Mouse (Mus musculus): Measurements from ENCODE around the gene Tmem262.
A peak's percentile ranks its signal among the peaks of the same experiment; 100 is the strongest.

The Tmem262 gene

GRCm38 (mm10) chr19:6102169-6102853 is 22.5 kb downstream of the Tmem262 start:
- no peak for DNase-seq (ENCODE audit: low spot score)

GRCm38 (mm10) chr19:6104476-6104875 is 24.6 kb downstream of the Tmem262 start:
- DNase-seq (ENCODE audit: low spot score), result no peak

- DNase-seq (ENCODE audit: low spot score), result no peak
Measured at GRCm38 (mm10) chr19:6105586-6105985, 25.8 kb downstream of the Tmem262 start, which contains the start of gene Naaladl1. Naaladl1 (plus strand) TSS chr19:6105782.

GRCm38 (mm10) chr19:6113116-6113515 is 33.3 kb downstream of the Tmem262 start:
- DNase-seq (ENCODE audit: low spot score), result no peak

- no peak for DNase-seq (ENCODE audit: low spot score)
Measured at GRCm38 (mm10) chr19:6116113-6116850, 36.4 kb downstream of the Tmem262 start.

GRCm38 (mm10) chr19:6117346-6117985 is 37.6 kb downstream of the Tmem262 start:
- DNase-seq (ENCODE audit: low spot score), result no peak

- DNase-seq (ENCODE audit: low spot score), result peak; percentile 92
Measured at GRCm38 (mm10) chr19:6117986-6118676, 38.3 kb downstream of the Tmem262 start, which contains the start of gene Sac3d1. Sac3d1 (minus strand) TSS chr19:6118650.

GRCm38 (mm10) chr19:6118677-6119185 is 38.9 kb downstream of the Tmem262 start:
- DNase-seq (ENCODE audit: low spot score), result no peak

GRCm38 (mm10) chr19:6121761-6122160 is 41.9 kb downstream of the Tmem262 start:
- no peak for DNase-seq (ENCODE audit: low spot score)

GRCm38 (mm10) chr19:6123330-6123729 is 43.5 kb downstream of the Tmem262 start:
- no peak for DNase-seq (ENCODE audit: low spot score)

- no peak for DNase-seq (ENCODE audit: low spot score)
Measured at GRCm38 (mm10) chr19:6124898-6125297, 45.1 kb downstream of the Tmem262 start.

- DNase-seq (ENCODE audit: low spot score), result peak; percentile 62
Measured at GRCm38 (mm10) chr19:6126289-6126688, 46.5 kb downstream of the Tmem262 start.

- no peak for DNase-seq (ENCODE audit: low spot score)
Measured at GRCm38 (mm10) chr19:6126789-6127580, 47.2 kb downstream of the Tmem262 start.

- peak; percentile 98 for DNase-seq (ENCODE audit: low spot score)
Measured at GRCm38 (mm10) chr19:6127760-6128341, 48.0 kb downstream of the Tmem262 start, which contains the start of gene Snx15. Snx15 (minus strand) TSS chr19:6128304.

Measured in lung, postnatal 25 days (tissue).